Mouse (Mus musculus) R1 (cell line): ENCODE data around the gene Vstm5.
"Not testable (repeated sequence)": the region's sequence is repeated elsewhere in the genome, so short reads cannot be mapped to it uniquely, and the experiment has no call there.

Source experiments
- DNase-seq: peaks from one replicate; pipeline ENCODE4 v3.0.0-alpha.2; 2018; ENCODE audit warnings: low read depth, low spot score

Gene Vstm5

GRCm38 (mm10) chr9:15261980-15262379, 23.1 kb downstream of the Vstm5 start:
- no peak for DNase-seq

DNA sequence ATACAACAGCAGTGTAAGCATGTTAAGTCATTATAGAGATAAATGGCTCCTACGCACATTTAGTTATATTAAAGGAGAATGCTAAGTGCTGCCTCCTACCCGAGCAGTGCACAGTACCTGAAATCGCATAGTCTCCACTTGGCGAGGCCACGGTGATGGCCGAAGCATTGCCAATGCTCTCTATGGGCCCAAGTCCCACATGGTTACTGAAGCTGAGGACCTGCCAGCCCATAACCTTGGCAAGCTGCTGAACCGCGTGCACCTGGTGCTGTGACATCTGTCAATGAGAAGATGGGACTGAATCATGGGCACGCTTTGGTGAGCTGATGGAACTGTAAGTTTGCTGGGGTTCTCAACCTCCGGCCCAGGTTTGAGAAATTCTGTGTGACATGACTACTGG, 24.6 kb downstream of the Vstm5 start:
- DNase-seq: no peak

GRCm38 (mm10) chr9:15273981-15274380, 35.1 kb downstream of the Vstm5 start:
- DNase-seq: no peak

DNA sequence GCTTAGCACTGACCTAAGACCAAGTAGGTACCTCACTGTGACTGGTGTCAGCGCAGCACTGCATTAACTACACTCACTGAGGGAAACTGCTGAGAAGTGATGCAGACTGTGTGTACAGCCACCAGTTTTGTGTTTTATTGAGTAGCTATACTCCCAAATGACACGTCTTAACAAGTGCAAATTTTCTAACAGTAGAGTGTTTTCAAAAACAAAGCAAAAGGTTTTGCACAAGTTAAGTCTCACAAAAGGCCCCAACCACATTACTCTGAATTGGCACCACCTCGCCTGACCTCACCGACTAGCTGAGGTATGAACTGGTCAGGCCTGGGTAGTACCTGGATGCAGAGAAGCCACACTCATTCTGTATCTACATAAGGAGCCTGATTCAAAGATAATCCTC, 38.0 kb downstream of the Vstm5 start:
- DNase-seq: peak; percentile 24

DNA sequence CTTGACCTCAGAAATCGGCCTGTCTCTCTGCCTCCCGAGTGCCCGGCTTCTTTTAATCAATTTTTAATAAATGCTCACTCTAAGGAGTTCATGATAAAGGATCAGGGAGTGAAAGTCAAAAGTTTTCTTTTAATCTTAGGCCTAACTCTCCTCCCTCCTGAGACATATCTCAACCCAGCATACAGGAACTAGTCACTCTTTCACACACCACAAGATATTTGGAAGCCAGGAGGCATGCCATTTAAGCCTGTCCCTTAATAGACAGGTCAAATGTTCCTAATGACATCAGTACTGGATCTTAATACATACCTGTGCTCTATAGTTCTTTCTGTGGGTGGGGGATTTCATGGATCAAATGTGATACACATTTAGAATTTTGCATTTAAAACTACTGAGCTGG, 39.5 kb downstream of the Vstm5 start:
- no peak for DNase-seq

DNA sequence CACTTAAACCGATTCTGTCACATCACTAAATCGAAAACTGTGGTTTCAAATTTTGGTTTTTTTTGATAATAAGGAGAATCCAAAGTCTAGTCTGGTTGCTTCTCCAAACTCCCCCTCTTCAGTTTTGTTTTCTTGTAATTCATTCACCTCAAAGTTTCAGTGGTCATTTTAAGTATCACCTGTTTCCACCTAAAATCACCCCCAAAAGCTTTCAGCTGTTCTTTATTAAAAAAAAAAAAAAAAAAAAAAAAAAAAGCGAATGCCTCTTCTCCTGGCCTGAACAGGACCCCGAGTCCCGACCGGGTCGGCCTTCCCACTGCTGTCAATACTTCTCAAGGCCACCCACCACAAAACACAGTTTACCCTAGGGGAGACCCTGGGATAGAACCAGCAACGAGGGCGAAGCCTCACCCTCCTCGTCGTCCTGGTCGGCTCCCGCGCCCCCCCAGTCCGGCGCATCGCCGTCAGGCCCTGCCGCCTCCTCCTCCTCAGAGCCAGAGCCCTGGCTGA, 40.3 kb downstream of the Vstm5 start:
- DNase-seq: no peak

GRCm38 (mm10) chr9:15279649-15280490, 41.0 kb downstream of the Vstm5 start, which contains the start of gene Med17:
TSS of gene Med17 (minus strand) at chr9:15279931.
- DNase-seq: peak; percentile 97

DNA sequence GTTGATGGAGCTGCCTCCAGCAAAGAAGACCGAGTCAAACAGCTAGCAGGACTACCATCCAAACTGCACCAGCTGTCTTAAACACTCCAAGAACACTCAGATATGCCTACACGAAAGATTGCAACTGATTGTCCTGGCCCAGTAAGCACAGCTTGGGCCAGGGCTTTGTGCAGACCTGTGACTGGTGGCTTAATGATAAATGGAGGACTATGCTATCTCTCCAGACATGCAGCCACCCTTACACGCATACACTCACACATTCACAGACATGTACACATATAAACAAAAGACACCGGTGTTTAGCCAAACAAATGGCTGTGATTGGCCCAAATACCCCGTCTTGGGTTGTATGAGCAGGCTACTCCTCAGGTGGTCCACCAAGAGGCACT, 41.6 kb downstream of the Vstm5 start:
- DNase-seq: no peak

DNA sequence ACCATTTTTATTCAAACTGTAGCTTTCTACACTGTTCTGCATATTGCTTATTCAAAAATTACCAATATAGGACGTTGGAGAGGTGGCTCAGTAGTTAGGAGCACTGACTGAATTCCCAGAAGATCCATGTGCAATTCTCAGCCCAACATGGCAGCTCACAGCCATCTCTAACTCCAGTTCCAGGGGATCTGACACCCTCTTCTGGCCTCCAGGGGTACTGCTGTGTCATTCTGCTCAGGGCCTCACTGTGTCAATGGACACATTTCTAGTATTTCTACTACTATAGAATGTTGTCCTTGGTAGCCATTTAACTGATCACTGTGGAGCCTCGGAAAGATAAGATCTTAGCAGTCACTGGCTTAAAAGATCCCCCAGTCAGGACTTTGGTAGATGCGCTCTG, 46.6 kb downstream of the Vstm5 start:
- DNase-seq: peak; percentile 79

DNA sequence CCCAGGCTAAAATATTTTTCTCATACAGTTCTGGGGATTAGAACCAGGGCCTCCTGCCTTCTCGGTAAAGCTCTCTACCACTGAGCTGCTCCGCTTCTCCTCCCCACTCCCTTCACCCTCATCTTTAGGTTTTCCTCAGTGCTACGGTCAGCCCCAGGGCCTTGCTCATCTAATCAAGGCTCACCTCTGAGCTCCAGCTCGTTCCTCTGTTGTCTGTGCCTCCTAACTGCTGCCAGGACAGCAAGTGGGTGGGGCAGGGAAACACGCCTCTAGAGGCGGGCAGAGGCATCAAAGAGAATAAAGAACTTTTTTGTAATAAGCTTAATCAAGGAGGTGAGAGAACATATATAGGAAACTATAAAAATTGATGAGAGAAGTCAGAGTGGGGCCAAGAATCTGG, 49.0 kb downstream of the Vstm5 start:
- DNase-seq: no peak

GRCm38 (mm10) chr9:15288402-15288801, 49.6 kb downstream of the Vstm5 start:
- DNase-seq: no peak

DNA sequence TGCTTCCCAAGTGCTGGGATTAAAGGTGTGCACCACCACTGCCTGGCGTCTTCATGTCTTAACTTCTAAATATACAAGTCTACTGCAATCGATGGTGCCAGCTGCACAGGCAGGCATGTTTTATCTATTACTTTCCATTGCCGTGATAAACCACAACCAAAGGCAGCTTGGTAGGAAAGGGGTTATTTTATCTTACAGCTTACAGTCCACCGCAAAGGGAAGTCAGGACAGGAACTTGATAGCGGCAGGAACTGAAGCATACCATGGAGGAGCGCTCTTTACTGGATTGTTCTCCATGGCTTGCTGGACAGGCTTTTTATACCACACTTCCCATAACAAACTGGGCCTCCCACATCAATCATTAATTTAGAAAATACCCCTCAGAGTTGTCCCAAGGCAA, 50.4 kb downstream of the Vstm5 start:
- no peak for DNase-seq

GRCm38 (mm10) chr9:15297112-15297511, 58.3 kb downstream of the Vstm5 start:
- DNase-seq: no peak

DNA sequence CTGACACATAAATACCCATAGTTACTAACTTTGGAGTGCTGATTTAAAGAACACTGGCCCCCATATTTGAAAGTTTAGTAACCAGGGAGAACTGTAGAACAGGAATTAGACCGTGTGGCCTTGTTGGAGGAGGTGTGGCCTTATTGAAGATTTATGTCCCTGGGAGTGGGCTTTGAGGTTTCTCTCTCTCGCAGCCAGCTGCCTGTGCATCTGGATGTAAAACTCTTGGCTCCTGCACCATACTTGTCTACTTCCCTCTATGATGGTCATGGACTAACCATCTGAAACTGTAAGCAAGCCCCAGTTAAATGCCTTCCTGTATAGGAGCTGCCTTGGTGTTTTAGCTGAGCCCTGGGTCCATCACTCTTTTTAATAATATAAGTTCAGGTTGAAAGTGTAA, 59.6 kb downstream of the Vstm5 start:
- no peak for DNase-seq

DNA sequence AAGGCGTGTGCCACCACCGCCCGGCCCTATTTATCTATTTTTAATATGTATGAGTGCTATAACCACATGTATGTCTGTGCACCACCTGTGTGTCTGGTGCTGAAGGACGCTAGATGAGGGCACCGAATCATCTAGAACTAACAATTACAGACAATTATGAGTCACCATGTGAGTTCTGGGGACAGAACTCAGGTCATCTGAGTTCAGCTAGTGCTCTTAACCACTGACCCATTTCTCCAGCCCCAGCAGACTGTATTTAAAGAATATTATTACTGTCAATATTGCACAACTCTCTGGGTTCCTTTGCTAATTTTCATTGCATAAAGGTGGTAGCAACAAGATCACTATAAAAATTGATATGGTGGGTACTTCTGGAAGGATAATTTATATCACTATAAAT, 61.2 kb downstream of the Vstm5 start:
- DNase-seq: no peak

GRCm38 (mm10) chr9:15301399-15301798, 62.6 kb downstream of the Vstm5 start:
- DNase-seq: no peak

- DNase-seq: not testable (repeated sequence)
These were observed 63.2 kb downstream of the Vstm5 start for GRCm38 (mm10) chr9:15302006-15302405.

- peak; percentile 71 for DNase-seq
These were observed 64.0 kb downstream of the Vstm5 start for GRCm38 (mm10) chr9:15302881-15303280.

- DNase-seq: peak; percentile 91
These were observed 66.9 kb downstream of the Vstm5 start, which contains the start of gene Taf1d for GRCm38 (mm10) chr9:15305503-15306397. TSS of gene Taf1d (plus strand) at chr9:15306214.

- DNase-seq: peak; percentile 62
These were observed 67.7 kb downstream of the Vstm5 start, which contains the start of gene 4931406C07Rik for GRCm38 (mm10) chr9:15306398-15307119. TSS of gene 4931406C07Rik (minus strand) at chr9:15306448.

DNA sequence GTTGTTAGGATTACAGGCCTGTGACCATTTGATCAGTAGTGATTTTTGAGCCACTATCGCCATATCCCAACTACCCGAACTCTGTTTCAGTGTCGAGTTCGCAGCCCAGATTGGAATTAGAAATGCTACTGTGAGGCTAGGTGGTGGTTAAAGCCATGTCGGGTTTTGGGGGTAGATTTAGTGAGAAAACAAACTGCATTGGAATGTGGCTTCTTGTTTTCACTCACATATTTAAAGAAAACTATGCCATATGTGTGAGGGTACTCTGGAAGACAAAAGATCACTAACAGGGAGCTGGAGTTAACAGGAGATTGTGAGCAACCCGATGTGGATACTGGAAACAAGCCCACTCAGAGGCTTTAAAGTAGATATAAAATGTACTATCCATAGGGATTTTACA, 68.4 kb downstream of the Vstm5 start:
- DNase-seq: no peak

DNA sequence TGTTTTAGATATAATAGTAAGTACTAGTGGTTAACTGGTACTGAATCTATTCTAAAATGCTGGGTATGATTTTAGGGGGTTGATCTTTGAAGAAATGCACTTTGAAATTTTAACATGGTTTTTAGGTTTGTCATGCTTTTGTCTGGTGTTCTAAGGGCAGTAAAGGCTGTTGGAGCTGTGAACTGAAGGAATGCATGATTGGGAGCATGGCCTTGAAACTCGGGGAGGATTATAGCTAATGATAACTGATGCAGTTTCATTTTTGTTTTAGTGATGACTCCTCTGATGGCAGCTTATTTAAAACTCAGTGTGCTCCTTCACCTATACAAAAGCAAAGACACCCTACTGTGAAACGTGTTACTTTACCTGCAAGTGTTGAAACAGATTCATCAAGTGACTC, 69.4 kb downstream of the Vstm5 start:
- no peak for DNase-seq
